Mouse (Mus musculus): ENCODE measurements around the gene Cyp2f2. TPM values are rescaled to one million over a fixed set of nuclear protein-coding genes. Genes with fewer than 3 reads are reported as not detected.
A peak's percentile ranks its signal among the peaks of the same experiment; 100 is the strongest.

Cyp2f2 gene
- total RNA-seq, 2 experiments from 2014 or later, result not detected

DNA sequence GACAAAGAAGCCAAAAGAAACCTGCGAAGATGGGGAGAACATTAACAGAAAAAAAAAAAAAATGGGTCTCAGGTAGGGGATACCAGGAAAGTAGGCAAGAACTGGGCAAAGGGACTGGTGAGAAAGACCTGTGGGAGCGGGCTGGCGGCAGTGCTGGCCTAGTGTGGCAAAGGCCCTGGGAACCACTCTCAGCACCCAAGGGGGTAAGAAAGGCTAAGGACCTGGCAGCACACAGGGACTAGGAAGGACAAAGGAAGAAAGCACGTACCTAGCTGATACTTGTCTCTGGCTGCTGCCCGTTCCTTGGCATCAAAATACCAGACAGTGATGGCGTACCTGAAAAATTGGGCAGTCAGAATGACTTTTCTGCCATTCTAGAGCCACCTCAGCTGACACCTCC is 39.5 kb downstream of the Cyp2f2 start:
- intact Hi-C loops (cut with DNase I), result no loop called here

DNA sequence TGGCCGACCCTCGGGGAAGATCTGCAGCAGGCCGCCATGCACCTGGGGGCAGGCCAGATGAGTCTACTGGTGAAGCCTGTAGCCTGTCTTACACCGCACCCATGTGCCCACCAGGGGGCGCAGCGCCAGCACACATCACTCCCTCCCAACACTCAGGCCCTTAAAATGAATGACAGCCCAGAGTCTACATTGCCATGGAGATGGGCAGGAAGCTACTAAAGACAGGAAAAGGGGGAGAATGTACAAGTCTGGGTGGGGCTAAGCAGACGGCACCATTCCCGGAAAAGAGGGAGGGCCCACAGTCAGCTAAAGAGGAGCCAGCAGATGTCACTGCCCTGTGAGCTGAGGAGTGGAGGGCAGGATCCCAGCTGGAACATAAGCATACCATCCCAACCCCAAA is 40.2 kb downstream of the Cyp2f2 start:
- intact Hi-C loops (cut with DNase I), result no loop called here
- peak; percentile 85 to 86 for DNase-seq (ENCODE audit: extremely low spot score in 1 of 2, low spot score in 2 of 2)
- peak; percentile 97 for TF ChIP-seq CTCF (IDR thresholded peaks at IDR 0.05)
- H3K4me3 ChIP-seq, result no peak overlapping the region
- H3K27ac ChIP-seq, result no peak overlapping the region; the same call in 1 of the 2 replicates

More for the DNA sequence above, 39.5 kb downstream of the Cyp2f2 start:
- peak in 1 of 2 experiments; percentile 9 for DNase-seq (ENCODE audit: extremely low spot score in 1 of 2, low spot score in 2 of 2)
- H3K27ac ChIP-seq, result no peak overlapping the region
- TF ChIP-seq CTCF (IDR thresholded peaks at IDR 0.05), result no peak
- H3K4me3 ChIP-seq, result no peak overlapping the region

GRCm38 (mm10) chr7:27160921-27161320 is 41.2 kb downstream of the Cyp2f2 start:
- no peak for TF ChIP-seq CTCF (IDR thresholded peaks at IDR 0.05)
- intact Hi-C loops (cut with DNase I), result no loop called here

GRCm38 (mm10) chr7:27161744-27162143 is 42.0 kb downstream of the Cyp2f2 start:
- intact Hi-C loops (cut with DNase I), result no loop called here
- Histone ChIP-seq H3K27ac (no peak overlapping the region), H3K4me3 (no peak overlapping the region)
- no peak for DNase-seq (ENCODE audit: extremely low spot score in 1 of 2, low spot score in 2 of 2)
- TF ChIP-seq CTCF (IDR thresholded peaks at IDR 0.05), result no peak

More at GRCm38 (mm10) chr7:27160921-27161320, 41.2 kb downstream of the Cyp2f2 start:
- Histone ChIP-seq H3K4me3 (no peak overlapping the region), H3K27ac (no peak overlapping the region)
- peak in 1 of 2 experiments; percentile 8 for DNase-seq (ENCODE audit: extremely low spot score in 1 of 2, low spot score in 2 of 2)

DNA sequence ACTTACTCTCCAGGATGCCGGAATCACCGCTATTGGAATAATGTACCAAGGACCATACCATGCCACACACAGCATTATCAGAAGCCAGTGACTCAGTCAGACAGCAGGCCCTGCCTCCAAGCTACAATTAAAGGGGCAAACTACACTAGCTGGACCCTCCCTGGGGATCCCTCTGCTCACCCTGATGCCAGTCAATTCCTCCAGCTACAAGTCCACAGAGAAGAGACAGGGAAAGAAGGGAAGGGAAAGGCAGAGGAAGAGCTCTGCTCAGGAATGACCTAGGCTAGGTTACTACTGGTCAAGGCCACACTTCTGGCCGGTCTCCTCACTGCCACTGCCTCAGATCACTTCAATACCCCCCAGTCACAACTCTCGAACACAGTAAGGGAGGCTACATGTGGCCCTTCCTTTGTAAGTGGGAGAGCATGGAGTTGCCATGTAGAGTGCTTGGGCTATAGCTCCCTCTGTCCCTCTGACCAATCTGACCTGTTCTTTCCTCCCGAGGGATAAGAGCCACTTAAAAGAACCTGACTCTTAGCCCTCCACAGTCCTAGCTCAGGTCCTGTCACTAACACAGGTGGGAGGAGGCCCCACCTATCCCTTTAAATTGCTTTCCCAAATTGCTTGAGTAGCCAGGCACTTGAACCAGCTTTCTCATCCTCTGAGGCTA is 43.2 kb downstream of the Cyp2f2 start:
- TF ChIP-seq CTCF (IDR thresholded peaks at IDR 0.05), result no peak
- no peak overlapping the region for H3K27ac ChIP-seq
- DNase-seq (ENCODE audit: extremely low spot score in 1 of 2, low spot score in 2 of 2), result no peak
- H3K4me3 ChIP-seq, result peak overlapping the region; percentile 71; the same call in 1 of the 2 replicates
- intact Hi-C loops (cut with DNase I), result no loop called here

DNA sequence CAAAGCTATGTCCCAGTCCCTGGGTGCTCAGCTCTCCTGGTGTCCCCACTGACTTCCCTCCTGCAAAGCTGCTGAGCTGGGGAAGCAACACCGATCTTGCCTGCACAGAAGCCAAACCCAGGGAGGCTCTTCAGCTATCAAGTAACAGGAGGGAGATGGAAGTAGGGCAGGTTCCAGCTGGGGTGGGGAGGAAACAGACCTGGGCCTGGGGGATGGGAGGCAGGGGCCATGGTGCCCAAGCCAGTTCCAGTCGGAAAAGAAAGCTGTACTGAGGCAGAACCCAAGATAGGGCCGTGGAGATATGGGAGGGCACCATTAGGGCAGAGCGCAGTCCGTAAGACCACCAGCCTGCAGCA is 43.7 kb downstream of the Cyp2f2 start:
- intact Hi-C loops (cut with DNase I), result no loop called here

GRCm38 (mm10) chr7:27164112-27164947 is 44.6 kb downstream of the Cyp2f2 start:
- Histone ChIP-seq H3K4me3 (peak overlapping the region; percentile 71), H3K27ac (peak overlapping the region; percentile 98)
- intact Hi-C loops (cut with DNase I), result no loop called here
- no peak for TF ChIP-seq CTCF (IDR thresholded peaks at IDR 0.05)
- DNase-seq (ENCODE audit: extremely low spot score in 1 of 2, low spot score in 2 of 2), result no peak

More for the DNA sequence above, 43.7 kb downstream of the Cyp2f2 start:
- no peak for DNase-seq (ENCODE audit: extremely low spot score in 1 of 2, low spot score in 2 of 2)
- no peak for TF ChIP-seq CTCF (IDR thresholded peaks at IDR 0.05)
- Histone ChIP-seq H3K27ac (peak overlapping the region; percentile 98; the same call in 1 of the 2 replicates), H3K4me3 (peak overlapping the region; percentile 71)

- TF ChIP-seq CTCF (IDR thresholded peaks at IDR 0.05), result no peak
- no peak for DNase-seq (ENCODE audit: extremely low spot score in 1 of 2, low spot score in 2 of 2)
- Histone ChIP-seq H3K27ac (peak overlapping the region; percentile 98), H3K4me3 (peak overlapping the region; percentile 71)
- intact Hi-C loops (cut with DNase I), result no loop called here
These were observed 45.4 kb downstream of the Cyp2f2 start for GRCm38 (mm10) chr7:27165007-27165655.

- H3K4me3 ChIP-seq, result peak overlapping the region; percentile 71
- H3K27ac ChIP-seq, result peak overlapping the region; percentile 98
- intact Hi-C loops (cut with DNase I), result loop anchor here (2.0 kb wide), 2 partner anchors 29 to 63 kb away; partner anchors contain the start of genes BC024978 and Itpkc
- no peak for TF ChIP-seq CTCF (IDR thresholded peaks at IDR 0.05)
- no peak for DNase-seq (ENCODE audit: extremely low spot score in 1 of 2, low spot score in 2 of 2)
These were observed 46.0 kb downstream of the Cyp2f2 start for GRCm38 (mm10) chr7:27165696-27166095.

DNA sequence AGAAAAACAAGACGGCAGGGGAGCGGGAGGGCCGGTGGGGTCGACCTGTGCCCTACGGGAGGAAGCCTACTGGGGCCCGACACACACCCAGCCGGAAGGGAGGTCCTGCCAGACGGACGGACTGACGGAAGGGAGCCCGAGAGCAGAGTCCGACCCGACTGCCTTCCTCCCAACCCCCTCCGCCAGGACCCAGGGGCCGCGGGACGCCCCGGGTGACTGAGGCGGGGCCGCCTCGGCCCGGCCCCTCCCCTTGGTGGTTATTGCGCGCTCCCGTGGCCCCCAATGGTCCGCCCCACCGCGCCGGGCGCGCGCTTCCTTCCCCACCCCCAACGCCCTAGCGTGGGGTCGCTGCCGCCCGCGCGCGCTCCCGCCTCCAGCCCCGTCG is 46.5 kb downstream of the Cyp2f2 start:
- intact Hi-C loops (cut with DNase I), result loop anchor here (2.0 kb wide), 2 partner anchors 29 to 63 kb away; partner anchors contain the start of genes BC024978 and Itpkc
- no peak for TF ChIP-seq CTCF (IDR thresholded peaks at IDR 0.05)
- peak overlapping the region; percentile 98 for H3K27ac ChIP-seq
- H3K4me3 ChIP-seq, result peak overlapping the region; percentile 71
- peak; percentile 74 to 81 for DNase-seq (ENCODE audit: extremely low spot score in 1 of 2, low spot score in 2 of 2)

DNA sequence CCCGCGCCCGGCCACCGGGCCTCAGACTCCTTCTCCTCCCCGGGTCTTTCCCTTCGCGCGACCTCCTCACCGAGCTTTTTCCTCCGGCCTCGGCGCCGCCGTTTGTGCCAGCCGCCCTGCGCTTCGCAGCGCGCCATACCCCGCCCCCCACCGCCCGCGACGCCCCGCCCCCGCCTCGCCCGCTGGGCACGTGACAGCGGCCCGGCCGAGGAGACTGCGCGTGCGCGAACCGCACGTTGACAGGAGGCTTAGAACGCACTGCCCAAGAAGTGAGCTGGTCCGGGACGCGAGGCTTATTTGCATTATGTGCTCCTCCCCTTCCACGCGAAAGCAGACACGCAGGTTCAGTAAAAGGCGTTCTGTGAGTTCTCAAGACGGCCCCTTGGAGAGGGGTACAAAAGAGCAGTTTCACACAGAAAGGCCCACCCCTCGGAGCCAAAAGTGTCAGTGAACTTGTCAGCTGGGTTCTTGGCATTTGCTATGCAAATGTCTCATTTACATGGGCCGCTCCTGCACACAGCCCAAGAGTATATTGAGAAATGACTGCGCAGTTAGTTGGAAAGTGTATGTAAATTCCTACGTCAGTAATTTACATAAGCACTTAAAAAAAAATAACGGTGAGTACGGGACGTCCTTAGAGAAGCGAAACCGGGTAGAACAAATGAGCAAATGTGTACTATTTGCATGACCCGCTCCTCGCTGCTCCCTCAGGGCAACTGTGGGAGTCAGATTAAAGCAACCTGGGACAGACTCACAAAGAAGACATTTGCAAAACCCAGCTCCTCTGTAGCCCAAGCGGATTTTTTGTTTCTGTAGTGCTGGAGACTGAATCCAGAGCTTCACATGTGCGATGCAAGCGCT is 47.1 kb downstream of the Cyp2f2 start, which contains the start of gene Egln2:
Egln2 (minus strand) TSS at position 189 of the 861 bp plus-strand sequence.
- H3K4me3 ChIP-seq, result peak within 1 kb of the TSS; percentile 71
- TF ChIP-seq CTCF (IDR thresholded peaks at IDR 0.05), result no peak; the same call in 1 of the 2 replicates
- peak; percentile 95 to 96 for DNase-seq (ENCODE audit: extremely low spot score in 1 of 2, low spot score in 2 of 2)
- intact Hi-C loops (cut with DNase I), result loop anchor here (1.0 to 2.0 kb wide), 3 partner anchors 11 to 62 kb away; partner anchors contain the start of genes BC024978, Itpkc and Rab4b
- H3K27ac ChIP-seq, result peak within 1 kb of the TSS; percentile 98

Measured in left cerebral cortex, adult 2 months (tissue).